Mouse (Mus musculus) neutrophil, adult 5-6 weeks (primary cell): ENCODE results near the gene Tefm. TPM values are rescaled to one million over a fixed set of nuclear protein-coding genes. Genes with fewer than 3 reads are reported as not detected.

Source experiments
- ATAC-seq: fragments of 151-379, 151-347 bp; 2 replicates; pipeline ENCODE4 v1.8.0; 2017; ENCODE audit warnings: mild to moderate bottlenecking, moderate TSS enrichment; ENCODE audit not compliant: insufficient number of reproducible peaks, poor library complexity, low FRiP score, severe bottlenecking; ENCODE audit errors: extremely low read depth
- total RNA-seq: library from RNA; stranded (forward); fragments of 200-1000 nt; gene quantifications from 2 replicates; pipeline ENCODE4 v1.2.3, GENCODE M21; 2017

Gene Tefm
- total RNA-seq, 1 experiment from 2014 or later = 3.7 TPM

DNA sequence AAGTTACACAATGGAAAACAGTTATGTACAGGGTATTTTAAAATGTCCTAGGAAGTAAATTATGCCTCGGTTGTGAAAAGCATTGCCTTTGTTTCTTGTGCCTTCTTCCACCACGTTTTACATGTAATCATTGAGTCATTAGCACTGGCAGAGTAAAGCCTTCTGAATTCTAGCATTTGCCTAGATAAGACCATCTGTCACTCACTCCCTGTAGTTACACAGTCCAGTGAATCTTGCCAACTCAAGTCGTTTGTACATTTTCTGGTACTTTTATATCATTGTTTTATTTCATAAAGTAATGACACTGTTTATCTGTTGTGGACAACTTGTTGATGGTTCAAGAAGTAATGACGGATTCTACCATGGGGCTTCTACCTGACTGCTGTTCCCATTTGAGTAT lies 7.2 kb downstream of the Tefm start:
- ATAC-seq = no peak

DNA sequence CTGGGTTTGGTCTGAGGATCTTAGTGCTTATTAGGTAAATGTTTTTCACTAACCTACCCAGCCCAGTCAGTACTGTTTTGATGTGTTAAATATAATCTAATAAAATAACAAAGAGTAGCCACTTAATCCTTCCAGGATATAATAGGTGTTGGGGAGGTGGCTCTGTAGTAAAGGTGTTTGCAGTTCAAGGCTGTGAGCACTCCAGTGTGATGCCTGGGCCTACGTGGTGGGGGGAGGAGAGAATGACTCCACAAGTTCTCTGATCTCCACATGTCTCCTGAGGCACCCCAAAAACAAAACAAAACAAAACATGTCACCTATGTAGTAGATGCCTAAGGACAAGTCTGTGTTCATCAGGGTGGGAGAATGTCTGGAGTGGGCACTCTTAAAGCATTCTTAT lies 9.9 kb downstream of the Tefm start:
- no peak for ATAC-seq

DNA sequence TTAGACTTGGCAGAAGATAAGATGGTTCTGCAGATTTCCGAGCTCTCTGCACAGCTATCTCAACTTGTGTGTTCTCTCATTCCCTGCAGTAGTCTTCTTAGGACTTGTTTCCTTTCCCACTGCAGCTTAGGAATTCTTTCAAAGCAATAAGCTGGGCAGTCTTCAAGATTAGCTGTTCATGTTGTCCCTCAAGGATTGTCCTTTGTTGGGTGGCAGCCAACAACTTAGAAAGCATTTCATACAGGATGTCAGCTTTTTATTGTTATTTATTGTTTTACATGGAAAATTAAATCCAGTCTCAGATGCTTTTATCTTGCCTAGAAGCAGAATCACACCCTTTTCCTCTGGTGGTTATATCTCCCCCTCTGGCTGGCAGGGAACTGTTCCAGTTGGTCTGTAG lies 25.6 kb downstream of the Tefm start:
- ATAC-seq = no peak

GRCm38 (mm10) chr11:80104407-80104806 lies 37.6 kb downstream of the Tefm start:
- no peak for ATAC-seq

DNA sequence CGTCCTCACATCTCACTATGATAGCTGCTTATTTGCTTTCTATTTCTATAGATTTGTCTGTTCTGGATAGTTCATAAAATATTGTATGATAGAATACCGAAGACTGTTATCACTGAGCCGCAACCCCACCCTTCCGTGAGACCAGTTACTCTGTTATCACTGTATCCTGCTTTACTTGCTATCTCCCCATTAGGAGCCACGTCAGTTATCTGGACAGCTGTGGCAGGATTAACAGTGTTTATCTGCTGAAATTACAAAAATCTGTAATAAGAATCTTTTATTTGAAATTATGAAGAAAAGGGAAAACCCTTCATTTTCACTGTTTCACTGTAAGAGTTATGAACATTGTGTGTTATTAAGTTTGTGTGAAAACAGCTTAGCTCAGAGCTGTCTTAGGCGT lies 40.7 kb downstream of the Tefm start:
- no peak for ATAC-seq

GRCm38 (mm10) chr11:80098444-80099056 lies 43.4 kb downstream of the Tefm start:
- no peak for ATAC-seq

- no peak for ATAC-seq
Measured at GRCm38 (mm10) chr11:80090555-80091164, 51.3 kb downstream of the Tefm start.

GRCm38 (mm10) chr11:80089817-80090214 lies 52.2 kb downstream of the Tefm start:
- no peak for ATAC-seq

GRCm38 (mm10) chr11:80088917-80089816 lies 52.8 kb downstream of the Tefm start, which contains the start of gene Atad5:
Gene Atad5, plus strand, starts transcription at chr11:80089400.
- ATAC-seq = peak; percentile 73

- peak; percentile 85 for ATAC-seq
Measured at GRCm38 (mm10) chr11:80086844-80087243, 55.1 kb downstream of the Tefm start.

Other genes starting within 250 kb of the Tefm start
- 60.9 and 61.8 TPM in 2 replicates for gene Utp6, start 179.8 kb downstream of the Tefm start, total RNA-seq
- gene Suz12, start 149.1 kb downstream of the Tefm start, total RNA-seq = 45.4 and 48.1 TPM in 2 replicates
- 355 and 386 TPM in 2 replicates for gene Crlf3, start 61.2 kb downstream of the Tefm start, total RNA-seq
- 3.8 and 4.3 TPM in 2 replicates for gene Atad5, start 52.8 kb downstream of the Tefm start, total RNA-seq
- 1.0 and 1.6 TPM in 2 replicates for gene Adap2, start 11.9 kb upstream of the Tefm start, total RNA-seq
- 5.5 and 5.9 TPM in 2 replicates for gene Rnf135, start 41.7 kb upstream of the Tefm start, total RNA-seq
- gene Rhot1, start 66.8 kb upstream of the Tefm start, total RNA-seq = 51.7 and 56.6 TPM in 2 replicates
- 0.25 TPM in 1 of 2 replicates, not detected in the other for gene Rhbdl3, start 158.7 kb upstream of the Tefm start, total RNA-seq
- 7.5 and 9.7 TPM in 2 replicates for gene 5730455P16Rik, start 235.9 kb upstream of the Tefm start, total RNA-seq
- 257 and 303 TPM in 2 replicates for gene Zfp207, start 241.1 kb upstream of the Tefm start, total RNA-seq